Comparison of ENCODE assay signal across 13 mouse cellular contexts in genomic region chr2:117748892-117749291, GRCm38 (mm10).
DNase-seq lines count a peak whose midpoint lies in the region; ATAC-seq and TF ChIP-seq lines count a peak whose summit lies in the region.
"Had no signal": no experiment of that assay in that cellular context is flagged by ENCODE, and none has a peak within 500 bp of the region (broad histone marks: within the 10 kb centered on the region; RNA-seq: fewer than 3 reads in every experiment).

No protein-coding gene starts in this region.

- H3K4me3 ChIP-seq in heart, embryonic 12.5 days, result no peak overlapping the region
- no peak overlapping the region for H3K4me3 ChIP-seq in embryonic facial prominence, embryonic 10.5 days
- H3K4me3 ChIP-seq in left cerebral cortex, adult 2 months, result no peak overlapping the region
- H3K4me3 ChIP-seq: limb, embryonic 15.5 days; midbrain, embryonic 10.5 days; neural tube, embryonic 15.5 days had no signal

- H3K36me3 ChIP-seq in heart, embryonic 12.5 days, result no peaks in the 10 kb centered on the region
- H3K36me3 ChIP-seq in embryonic facial prominence, embryonic 10.5 days (replicated peaks), result no peaks in the 10 kb centered on the region
- H3K36me3 ChIP-seq: limb, embryonic 15.5 days; midbrain, embryonic 10.5 days; neural tube, embryonic 15.5 days had no signal

- WGBS in heart, embryonic 12.5 days, result 26% methylated on average over 4 of the region's 4 CpGs
- WGBS in embryonic facial prominence, embryonic 10.5 days, result 90% methylated on average over 4 of the region's 4 CpGs

- H3K4me1 ChIP-seq in heart, embryonic 12.5 days (replicated peaks), result peaks cover 12% of the 10 kb centered on the region
- H3K4me1 ChIP-seq in embryonic facial prominence, embryonic 10.5 days, result no peaks in the 10 kb centered on the region
- H3K4me1 ChIP-seq: limb, embryonic 15.5 days; midbrain, embryonic 10.5 days; neural tube, embryonic 15.5 days had no signal

- no peaks in the 10 kb centered on the region for H3K27me3 ChIP-seq in heart, embryonic 12.5 days (replicated peaks)
- no peaks in the 10 kb centered on the region for H3K27me3 ChIP-seq in embryonic facial prominence, embryonic 10.5 days (replicated peaks; ENCODE audit: low read depth, poor library complexity, severe bottlenecking)
- H3K27me3 ChIP-seq: limb, embryonic 15.5 days; neural tube, embryonic 15.5 days had no signal

- peaks cover 8% of the 10 kb centered on the region; the same call in 1 of the 2 replicates for H3K9me3 ChIP-seq in heart, embryonic 12.5 days (replicated peaks)
- peaks cover 2% of the 10 kb centered on the region; the same call in 1 of the 2 replicates for H3K9me3 ChIP-seq in embryonic facial prominence, embryonic 10.5 days
- H3K9me3 ChIP-seq: limb, embryonic 15.5 days; midbrain, embryonic 10.5 days; neural tube, embryonic 15.5 days had no signal

- no peak overlapping the region for H3K27ac ChIP-seq in heart, embryonic 12.5 days (ENCODE audit: poor library complexity, severe bottlenecking)
- no peak overlapping the region for H3K27ac ChIP-seq in embryonic facial prominence, embryonic 10.5 days (replicated peaks)
- H3K27ac ChIP-seq in left cerebral cortex, adult 2 months, result no peak overlapping the region
- H3K27ac ChIP-seq: limb, embryonic 15.5 days; midbrain, embryonic 10.5 days; neural tube, embryonic 15.5 days had no signal

- no peak overlapping the region for H3K9ac ChIP-seq in heart, embryonic 12.5 days
- H3K9ac ChIP-seq: limb, embryonic 15.5 days; neural tube, embryonic 15.5 days had no signal

- H3K4me2 ChIP-seq in heart, embryonic 12.5 days, result no peak overlapping the region
- H3K4me2 ChIP-seq: limb, embryonic 15.5 days; neural tube, embryonic 15.5 days had no signal

- DNase-seq in gastrocnemius, postnatal 14 days, result peak; percentile 10
- no peak for DNase-seq in gastrocnemius, postnatal 4 days (ENCODE audit: low spot score in 2 of 2)
- peak; percentile 39 to 63 for DNase-seq in adrenal gland, adult 18-20 months (ENCODE audit: low spot score in 2 of 2)
- peak; percentile 32 for DNase-seq in lung, postnatal 25 days (ENCODE audit: low spot score)
- DNase-seq in embryonic facial prominence, embryonic 10.5 days (ENCODE audit: low spot score), result no peak
- no peak for DNase-seq in c-Kit-positive CD71-positive TER-119-positive erythroid progenitor cells, embryonic 14.5 days (ENCODE audit: low spot score)
- no peak for DNase-seq in left cerebral cortex, adult 2 months (ENCODE audit: extremely low spot score in 1 of 2, low spot score in 2 of 2)
- DNase-seq: cerebellum, adult 11-12 months had no signal

- TF ChIP-seq CTCF in left cerebral cortex, adult 2 months (IDR thresholded peaks at IDR 0.05), result no peak

- intact Hi-C loops in gastrocnemius, postnatal 14 days (cut with DNase I; ENCODE audit: low total_unique reads), result no loop called here
- intact Hi-C loops in left cerebral cortex, adult 2 months (cut with DNase I), result no loop called here

- peak; percentile 73; the same call in 1 of the 2 replicates for ATAC-seq in heart, embryonic 12.5 days (ENCODE audit: insufficient number of reproducible peaks, low FRiP score)
- ATAC-seq: intestine, postnatal 0 days had no signal

Comparison
In these comparisons a context has a peak if more than half of its experiments do, and no peak if none do; other contexts are left out.
1. DNase-seq: peak in gastrocnemius, postnatal 14 days (single experiment), adrenal gland, adult 18-20 months (2 of 2) and lung, postnatal 25 days (single experiment); none in gastrocnemius, postnatal 4 days (0 of 2), embryonic facial prominence, embryonic 10.5 days (single experiment), c-Kit-positive CD71-positive TER-119-positive erythroid progenitor cells, embryonic 14.5 days (single experiment) and left cerebral cortex, adult 2 months (0 of 2).